Mouse (Mus musculus) erythroblast, adult 5-6 weeks (primary cell): ENCODE measurements around the gene Rgs9. TPM values are rescaled to one million over a fixed set of nuclear protein-coding genes. Genes with fewer than 3 reads are reported as not detected.

Experiments
- ATAC-seq: replicated peaks from 2 replicates; pipeline ENCODE4 v1.8.0; 2016; ENCODE audit warnings: moderate number of reproducible peaks, mild to moderate bottlenecking, moderate TSS enrichment, inconsistent platforms; ENCODE audit not compliant: poor library complexity, low FRiP score, severe bottlenecking
- total RNA-seq, 2 experiments: library from RNA; stranded (forward) in 1 of 2; stranded (reverse) in 1 of 2; fragments of 150-400 nt in 1 of 2; fragments of 200-764, 138-1000 nt in 1 of 2; gene quantifications; 2 replicates each; pipeline versions ENCODE4 v1.2.3 to v1.2.4; 2015 to 2017; ENCODE audit warnings: low replicate concordance in 2 of 2

Rgs9 gene
- total RNA-seq, 2 experiments from 2014 or later, result not detected

DNA sequence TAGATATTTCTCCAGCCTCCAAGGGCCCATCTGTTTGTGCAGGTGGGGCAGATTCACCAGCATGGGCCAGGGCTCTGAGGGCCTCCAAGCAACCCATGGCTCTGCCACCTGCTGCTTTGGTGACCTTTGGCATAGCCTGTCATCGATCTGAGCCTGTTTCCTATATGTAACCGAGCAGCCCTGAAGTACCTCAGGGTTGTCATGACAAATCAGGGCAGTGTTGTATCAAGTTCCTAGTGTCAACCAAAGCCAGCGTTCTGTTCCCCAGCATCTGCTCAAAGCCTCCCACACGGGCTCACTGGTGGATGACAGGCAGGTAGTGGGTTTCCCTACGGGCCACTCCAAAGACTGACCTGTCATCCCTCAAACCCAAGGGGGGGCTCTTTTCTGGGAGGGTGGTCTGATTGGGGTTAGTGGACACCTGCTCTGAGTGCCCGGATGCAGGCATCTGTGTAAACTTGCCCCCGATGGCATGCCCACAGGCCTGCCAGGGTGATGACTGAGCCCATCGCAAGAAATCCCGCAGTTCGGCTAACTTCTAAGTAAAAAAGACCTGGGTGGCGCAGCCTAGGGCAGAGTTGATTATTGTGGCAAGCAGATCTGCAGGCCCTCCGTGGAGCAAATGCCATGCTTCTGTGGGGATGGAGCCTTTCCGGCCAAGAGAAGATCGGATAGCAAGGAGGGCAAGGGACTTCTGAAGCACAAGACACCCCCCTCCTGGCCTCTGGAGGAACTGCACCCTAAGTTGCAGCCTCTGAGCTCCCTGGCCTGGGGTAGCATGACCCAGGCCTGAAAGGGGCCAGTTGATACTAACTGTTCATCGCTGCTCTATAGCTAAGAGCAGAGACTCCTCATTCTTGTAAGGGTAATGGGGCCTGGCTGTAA is 105.0 kb downstream of the Rgs9 start:
- ATAC-seq, result peak; percentile 62; the same call in 1 of the 2 replicates

GRCm38 (mm10) chr11:109188235-109188634 is 109.7 kb downstream of the Rgs9 start:
- ATAC-seq, result no peak

DNA sequence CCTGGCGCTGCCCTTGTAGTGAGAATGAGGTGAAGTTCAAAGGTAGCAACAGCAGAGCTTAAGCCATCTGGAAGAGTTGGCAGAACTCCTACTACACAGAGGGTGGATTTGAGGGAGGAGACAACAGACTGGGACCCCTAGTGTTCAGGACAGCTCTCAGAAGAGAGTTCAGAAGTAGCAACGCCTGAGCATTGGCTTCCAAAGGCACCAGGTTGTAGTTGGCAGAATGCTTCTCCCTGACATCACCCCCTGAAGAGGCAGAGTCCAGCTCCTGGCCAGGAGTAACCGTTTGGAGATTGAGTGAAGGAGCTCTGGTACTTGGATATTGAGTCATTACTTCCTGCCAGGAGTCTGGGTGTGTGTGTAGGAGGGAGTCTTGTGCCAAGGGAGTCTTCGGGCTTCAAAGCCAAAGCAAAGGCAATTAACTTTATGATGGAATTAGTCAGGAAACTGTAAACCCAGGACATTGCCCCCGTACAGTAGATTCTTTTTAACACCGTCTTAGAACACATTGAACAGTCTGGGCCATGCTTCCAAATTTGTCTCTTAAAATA is 110.2 kb downstream of the Rgs9 start:
- ATAC-seq, result no peak

DNA sequence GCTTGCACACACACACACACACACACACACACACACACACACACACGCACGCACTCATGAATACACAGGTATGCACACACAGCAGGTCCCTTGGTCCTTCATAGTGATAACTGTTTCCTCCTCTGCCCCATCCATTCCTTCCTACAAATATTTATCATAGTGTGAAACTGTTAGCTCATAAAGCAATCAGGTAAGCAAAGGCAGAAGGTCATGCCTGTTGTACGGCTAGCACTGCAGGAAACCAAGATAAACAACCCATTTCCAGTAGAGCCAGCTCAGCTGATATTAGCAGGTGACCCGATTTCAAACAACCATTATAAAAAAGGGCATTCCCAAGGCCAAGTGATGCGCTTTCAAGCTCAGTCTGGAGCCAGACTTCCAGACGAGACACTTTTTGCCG is 116.8 kb downstream of the Rgs9 start:
- no peak for ATAC-seq

GRCm38 (mm10) chr11:109180290-109180689 is 117.6 kb downstream of the Rgs9 start:
- ATAC-seq, result no peak

- no peak for ATAC-seq
Measured at GRCm38 (mm10) chr11:109178788-109179518, 119.0 kb downstream of the Rgs9 start.

- ATAC-seq, result no peak
Measured at GRCm38 (mm10) chr11:109175376-109175969, 122.5 kb downstream of the Rgs9 start.

Other genes starting within 250 kb of the Rgs9 start
- gene E030025P04Rik, start 153.8 kb downstream of the Rgs9 start, total RNA-seq (2015; ENCODE audit: low replicate concordance), result not detected in 2 replicates
- not detected in 2 replicates for gene E030025P04Rik, start 153.8 kb downstream of the Rgs9 start, total RNA-seq (2017; ENCODE audit: low replicate concordance)
- 23.4 and 30.0 TPM in 2 replicates for gene Gna13, start 64.7 kb upstream of the Rgs9 start, total RNA-seq (2015; ENCODE audit: low replicate concordance)
- gene Gna13, start 64.7 kb upstream of the Rgs9 start, total RNA-seq (2017; ENCODE audit: low replicate concordance), result 23.4 TPM in 2 replicates
- gene 9930022D16Rik, start 115.8 kb upstream of the Rgs9 start, total RNA-seq (2015; ENCODE audit: low replicate concordance), result not detected in 2 replicates
- gene 9930022D16Rik, start 115.8 kb upstream of the Rgs9 start, total RNA-seq (2017; ENCODE audit: low replicate concordance), result not detected in 2 replicates
- 16.9 and 38.6 TPM in 2 replicates for gene Amz2, start 127.8 kb upstream of the Rgs9 start, total RNA-seq (2015; ENCODE audit: low replicate concordance)
- 12.9 and 20.4 TPM in 2 replicates for gene Amz2, start 127.8 kb upstream of the Rgs9 start, total RNA-seq (2017; ENCODE audit: low replicate concordance)
- gene Arsg, start 175.2 kb upstream of the Rgs9 start, total RNA-seq (2015; ENCODE audit: low replicate concordance), result 2.3 and 3.1 TPM in 2 replicates
- 1.7 and 7.7 TPM in 2 replicates for gene Arsg, start 175.2 kb upstream of the Rgs9 start, total RNA-seq (2017; ENCODE audit: low replicate concordance)
- gene Slc16a6, start 175.5 kb upstream of the Rgs9 start, total RNA-seq (2015; ENCODE audit: low replicate concordance), result 98.4 and 101 TPM in 2 replicates
- gene Slc16a6, start 175.5 kb upstream of the Rgs9 start, total RNA-seq (2017; ENCODE audit: low replicate concordance), result 65.1 and 113 TPM in 2 replicates